Mouse (Mus musculus) limb, embryonic 12.5 days (tissue): Measurements from ENCODE around the gene Atp8a2. TPM values are rescaled to one million over a fixed set of nuclear protein-coding genes. Genes with fewer than 3 reads are reported as not detected.

ENCODE experiments used
- ATAC-seq: fragments of 200-750 bp; cut with Nextera tagmentation; 2 replicates; pipeline ENCODE4 v1.8.0; 2017; ENCODE audit warnings: low read depth, moderate TSS enrichment; ENCODE audit not compliant: insufficient number of reproducible peaks, insufficient read depth, low FRiP score, low TSS enrichment
- H3K27ac ChIP-seq: fragments of 300-500 bp; sonication (generic); 2 replicates; pipeline ENCODE4 v1.5.1; 2016; ENCODE audit warnings: mild to moderate bottlenecking, moderate library complexity
- H3K27me3 ChIP-seq: fragments of 300-500 bp; sonication (generic); 2 replicates; pipeline ENCODE4 v1.6.1; 2016; ENCODE audit warnings: mild to moderate bottlenecking, moderate library complexity
- H3K36me3 ChIP-seq: fragments of 300-500 bp; sonication (generic); 2 replicates; pipeline ENCODE4 v1.6.1; 2016; ENCODE audit warnings: mild to moderate bottlenecking, moderate library complexity
- H3K4me1 ChIP-seq: fragments of 300-500 bp; sonication (generic); replicated peaks from 2 replicates; pipeline ENCODE4 v1.6.1; 2016
- H3K4me2 ChIP-seq: fragments of 300-500 bp; sonication (generic); 2 replicates; pipeline ENCODE4 v1.6.1; 2016; ENCODE audit warnings: mild to moderate bottlenecking, moderate library complexity
- H3K4me3 ChIP-seq: fragments of 300-500 bp; sonication (generic); replicated peaks from 2 replicates; pipeline ENCODE4 v1.5.1; 2016; ENCODE audit warnings: mild to moderate bottlenecking
- H3K9ac ChIP-seq: fragments of 300-500 bp; sonication (generic); replicated peaks from 2 replicates; pipeline ENCODE4 v1.6.1; 2016; ENCODE audit warnings: mild to moderate bottlenecking, moderate library complexity
- H3K9me3 ChIP-seq: fragments of 300-500 bp; sonication (generic); 2 replicates; pipeline ENCODE4 v1.6.1; 2016; ENCODE audit warnings: mild to moderate bottlenecking, moderate library complexity
- WGBS: fragments of 180-500 bp; shearing (Covaris S2); methylation state at CpG from one replicate; pipeline ENCODE4 v1.1.7; 2016; 5-methylcytosine and 5-hydroxymethylcytosine counted together
- polyA plus RNA-seq: library from polyadenylated mRNA; unstranded; fragments of >200 nt; fragmentation: Nextera tagmentation; extraction: Ambion mirVana; gene quantifications from 2 replicates; pipeline ENCODE4 v1.2.1, GENCODE M21; 2016

Atp8a2 gene
- polyA plus RNA-seq, 1 experiment from 2014 or later, result 6.7 TPM

- Histone ChIP-seq H3K36me3 (no peaks in the 10 kb centered on the region), H3K4me2 (no peak overlapping the region), H3K4me1 (no peaks in the 10 kb centered on the region), H3K9ac (no peak overlapping the region), H3K9me3 (no peaks in the 10 kb centered on the region), H3K27me3 (peaks cover 20% of the 10 kb centered on the region), H3K4me3 (no peak overlapping the region), H3K27ac (no peak overlapping the region)
- WGBS, result 36% methylated on average over 4 of the region's 4 CpGs
- ATAC-seq, result peak; percentile 82; the same call in 1 of the 2 replicates
Measured at GRCm38 (mm10) chr14:60015891-60016290, 181.1 kb downstream of the Atp8a2 start.

DNA sequence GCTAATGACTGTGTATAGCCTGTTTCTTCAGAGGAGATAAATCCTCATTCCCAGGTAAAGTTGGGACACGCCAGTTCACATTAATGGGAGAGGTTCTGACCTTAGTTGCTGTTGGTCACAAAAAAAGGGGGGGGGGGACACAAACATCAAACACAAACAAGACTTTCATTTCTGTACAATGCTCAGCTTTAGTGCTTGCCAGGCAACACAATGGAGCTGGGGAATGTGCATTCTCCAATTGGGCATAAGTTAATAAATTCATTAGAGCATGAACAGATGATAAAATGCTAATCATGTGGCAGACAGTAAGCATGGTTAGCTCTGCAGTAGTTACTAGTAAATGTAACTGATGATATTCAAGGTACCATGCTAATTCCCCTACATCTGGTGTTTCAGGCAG lies 195.2 kb downstream of the Atp8a2 start:
- Histone ChIP-seq H3K36me3 (no peaks in the 10 kb centered on the region), H3K27me3 (no peaks in the 10 kb centered on the region), H3K4me3 (no peak overlapping the region), H3K9ac (no peak overlapping the region), H3K9me3 (0 out of 2 replicates have a peak, but pooled peaks cover 3% of the 10 kb centered on the region), H3K27ac (no peak overlapping the region), H3K4me2 (no peak overlapping the region), H3K4me1 (peaks cover 17% of the 10 kb centered on the region)
- ATAC-seq, result no peak
- 70% methylated on average over 1 of the region's 1 CpGs for WGBS

GRCm38 (mm10) chr14:59988860-59989259 lies 208.1 kb downstream of the Atp8a2 start:
- H3K4me2 ChIP-seq, result no peak overlapping the region

GRCm38 (mm10) chr14:59987975-59988374 lies 209.0 kb downstream of the Atp8a2 start:
- no peak overlapping the region for H3K27ac ChIP-seq
- ATAC-seq, result no peak

More at GRCm38 (mm10) chr14:59988860-59989259, 208.1 kb downstream of the Atp8a2 start:
- Histone ChIP-seq H3K27me3 (no peaks in the 10 kb centered on the region), H3K9me3 (no peaks in the 10 kb centered on the region), H3K27ac (no peak overlapping the region), H3K36me3 (no peaks in the 10 kb centered on the region), H3K4me1 (no peaks in the 10 kb centered on the region), H3K9ac (no peak overlapping the region), H3K4me3 (no peak overlapping the region)
- no peak for ATAC-seq
- WGBS, result 65% methylated on average over 5 of the region's 5 CpGs

DNA sequence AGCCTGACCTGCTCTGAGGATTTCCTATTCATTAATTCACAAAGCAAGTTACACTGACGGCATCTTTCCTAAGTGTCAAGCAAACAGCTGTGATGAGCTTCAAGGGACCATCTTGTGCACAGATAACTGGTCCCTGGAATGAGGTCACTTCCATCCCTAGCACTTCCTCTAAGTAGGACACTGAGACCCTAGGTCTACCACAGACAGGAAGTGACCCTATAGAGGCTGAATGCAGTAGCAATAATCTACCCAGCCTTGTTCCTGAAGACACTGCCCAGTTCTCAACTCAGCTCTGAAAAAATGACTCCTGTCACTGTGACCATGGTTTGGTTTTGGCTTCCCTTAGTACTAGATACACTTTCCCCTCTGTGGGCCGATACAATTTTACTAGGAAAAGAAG lies 219.0 kb downstream of the Atp8a2 start:
- Histone ChIP-seq H3K27ac (no peak overlapping the region), H3K27me3 (no peaks in the 10 kb centered on the region), H3K9ac (no peak overlapping the region), H3K36me3 (no peaks in the 10 kb centered on the region), H3K4me3 (no peak overlapping the region), H3K4me1 (no peaks in the 10 kb centered on the region), H3K9me3 (no peaks in the 10 kb centered on the region), H3K4me2 (no peak overlapping the region)
- WGBS, result 60% methylated on average over 2 of the region's 2 CpGs
- no peak for ATAC-seq

More at GRCm38 (mm10) chr14:59987975-59988374, 209.0 kb downstream of the Atp8a2 start:
- WGBS, result 69% methylated on average over 3 of the region's 3 CpGs
- H3K4me2 ChIP-seq, result no peak overlapping the region
- no peak overlapping the region for H3K4me3 ChIP-seq
- no peaks in the 10 kb centered on the region for H3K27me3 ChIP-seq
- H3K9ac ChIP-seq, result no peak overlapping the region
- H3K36me3 ChIP-seq, result no peaks in the 10 kb centered on the region
- H3K4me1 ChIP-seq, result no peaks in the 10 kb centered on the region
- no peaks in the 10 kb centered on the region for H3K9me3 ChIP-seq

DNA sequence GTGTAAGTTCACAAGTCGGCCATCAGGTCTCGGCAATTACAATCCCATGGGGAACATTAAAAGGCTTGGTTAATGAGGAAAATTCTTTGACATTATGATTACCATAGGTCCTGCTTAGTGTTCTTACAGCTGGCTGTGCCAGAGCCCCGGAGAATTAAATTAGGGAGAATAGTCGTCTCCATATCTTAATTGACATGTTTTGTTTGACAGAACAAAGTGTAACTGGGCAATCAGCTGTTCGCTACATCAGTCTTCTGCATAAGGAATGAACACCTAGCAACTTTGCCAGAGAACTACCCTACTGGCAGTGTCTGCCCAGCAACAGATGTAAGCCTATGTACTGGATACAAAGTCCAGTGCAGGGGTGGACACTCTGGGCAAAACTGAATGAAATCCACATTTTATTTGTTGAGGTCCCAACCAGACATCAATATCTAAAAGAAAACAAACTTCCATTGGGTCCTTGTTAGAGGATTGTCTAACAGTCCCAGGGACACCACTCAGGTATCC lies 225.7 kb downstream of the Atp8a2 start:
- ATAC-seq, result no peak
- H3K4me1 ChIP-seq, result peaks cover 28% of the 10 kb centered on the region
- no peaks in the 10 kb centered on the region for H3K9me3 ChIP-seq
- WGBS, result 32% methylated on average over 5 of the region's 5 CpGs
- no peak overlapping the region for H3K4me3 ChIP-seq
- H3K27me3 ChIP-seq, result no peaks in the 10 kb centered on the region
- H3K4me2 ChIP-seq, result no peak overlapping the region
- H3K36me3 ChIP-seq, result no peaks in the 10 kb centered on the region
- no peak overlapping the region for H3K27ac ChIP-seq
- no peak overlapping the region for H3K9ac ChIP-seq

- H3K9ac ChIP-seq, result no peak overlapping the region
- no peak overlapping the region for H3K4me3 ChIP-seq
- H3K9me3 ChIP-seq, result no peaks in the 10 kb centered on the region
- no peak overlapping the region for H3K4me2 ChIP-seq
- no peaks in the 10 kb centered on the region for H3K36me3 ChIP-seq
- no peak overlapping the region for H3K27ac ChIP-seq
- 33% methylated on average over 7 of the region's 7 CpGs for WGBS
- ATAC-seq, result no peak
- no peaks in the 10 kb centered on the region for H3K27me3 ChIP-seq
- peaks cover 28% of the 10 kb centered on the region for H3K4me1 ChIP-seq
Measured at GRCm38 (mm10) chr14:59969485-59970134, 227.4 kb downstream of the Atp8a2 start.

DNA sequence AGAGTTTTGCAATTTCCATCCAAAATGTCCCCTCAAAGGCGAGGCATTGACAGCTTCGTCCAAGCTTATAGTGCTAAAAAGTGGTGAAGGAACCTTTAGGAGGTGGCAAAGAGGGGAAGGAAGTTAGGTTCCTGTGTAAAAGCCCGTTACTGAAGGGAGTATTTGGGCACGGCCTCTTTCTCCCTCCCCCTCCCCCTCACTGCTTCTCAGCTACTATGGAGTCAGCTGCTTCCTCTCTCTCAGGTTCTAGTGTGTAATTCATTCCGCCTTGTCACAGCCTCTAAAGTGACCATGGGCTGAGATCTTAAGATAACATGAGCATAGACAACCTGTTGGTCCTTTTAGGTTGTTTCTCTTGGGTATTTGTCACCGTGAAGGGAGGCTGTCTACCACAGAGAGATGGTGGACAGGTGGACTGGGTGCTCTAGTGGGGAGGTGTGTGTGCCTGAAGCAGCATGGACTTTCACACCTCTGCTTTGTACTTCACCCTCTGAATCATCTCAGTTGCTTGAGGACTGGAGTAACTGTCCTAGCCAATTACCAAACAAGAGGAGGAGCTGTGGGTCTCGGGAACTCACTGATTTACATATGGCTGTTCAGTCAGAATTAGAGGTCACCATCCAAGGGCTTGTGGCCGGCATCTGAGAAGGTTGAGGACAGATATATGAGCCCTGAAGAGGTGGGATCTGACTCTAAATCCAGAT lies 229.0 kb downstream of the Atp8a2 start:
- Histone ChIP-seq H3K4me3 (no peak overlapping the region), H3K4me2 (no peak overlapping the region), H3K4me1 (peaks cover 28% of the 10 kb centered on the region), H3K27me3 (no peaks in the 10 kb centered on the region), H3K9me3 (no peaks in the 10 kb centered on the region), H3K36me3 (no peaks in the 10 kb centered on the region), H3K27ac (no peak overlapping the region), H3K9ac (no peak overlapping the region)
- WGBS, result 71% methylated on average over 8 of the region's 8 CpGs
- no peak for ATAC-seq

GRCm38 (mm10) chr14:59966981-59967380 lies 230.0 kb downstream of the Atp8a2 start:
- peaks cover 28% of the 10 kb centered on the region for H3K4me1 ChIP-seq
- no peaks in the 10 kb centered on the region for H3K27me3 ChIP-seq
- H3K9ac ChIP-seq, result no peak overlapping the region
- no peak for ATAC-seq
- H3K4me2 ChIP-seq, result no peak overlapping the region
- H3K27ac ChIP-seq, result no peak overlapping the region
- no peak overlapping the region for H3K4me3 ChIP-seq
- no peaks in the 10 kb centered on the region for H3K36me3 ChIP-seq
- WGBS, result 92% methylated on average over 4 of the region's 4 CpGs
- no peaks in the 10 kb centered on the region for H3K9me3 ChIP-seq

DNA sequence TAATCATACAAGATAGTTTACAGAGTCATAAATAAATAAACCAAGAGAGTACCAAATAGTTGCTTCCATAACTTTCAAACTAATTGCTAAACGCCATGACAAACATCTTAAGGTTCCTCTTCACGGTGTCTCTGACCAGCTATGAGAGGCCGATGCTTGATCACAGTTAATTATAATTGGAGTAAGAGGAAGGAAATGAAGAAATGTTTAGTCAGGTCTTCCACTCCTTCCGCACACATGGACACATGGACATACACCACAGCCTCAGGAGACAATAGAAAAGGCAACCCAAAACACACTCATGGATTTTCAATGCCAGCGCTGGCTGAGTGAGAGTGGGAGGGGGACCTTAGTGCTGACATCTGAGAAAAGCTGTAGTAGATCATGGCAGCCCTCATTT lies 232.4 kb downstream of the Atp8a2 start:
- peaks cover 26% of the 10 kb centered on the region for H3K4me1 ChIP-seq
- 89% methylated on average over 5 of the region's 5 CpGs for WGBS

DNA sequence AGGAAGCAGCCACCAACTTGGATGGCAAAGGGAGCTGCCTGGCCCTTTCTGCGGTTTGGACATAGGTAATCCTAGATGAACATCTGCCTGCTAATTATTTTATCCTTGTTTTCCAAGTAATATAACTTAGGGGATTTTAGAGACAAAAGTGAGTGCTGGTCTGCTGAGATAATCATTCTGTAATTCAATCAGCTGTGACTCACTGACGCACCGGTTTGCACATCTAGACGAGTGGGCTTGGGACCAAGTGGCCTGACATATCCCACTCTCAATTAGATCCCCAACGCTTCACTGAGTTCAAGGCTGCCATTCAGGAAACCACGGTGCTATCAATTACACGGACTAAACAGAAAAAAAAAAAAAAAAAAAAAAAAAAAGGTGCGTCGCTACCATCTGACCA lies 236.0 kb downstream of the Atp8a2 start:
- Histone ChIP-seq H3K27ac (no peak overlapping the region), H3K36me3 (no peaks in the 10 kb centered on the region), H3K9ac (no peak overlapping the region), H3K4me3 (no peak overlapping the region), H3K9me3 (no peaks in the 10 kb centered on the region), H3K4me1 (peaks cover 22% of the 10 kb centered on the region), H3K27me3 (no peaks in the 10 kb centered on the region), H3K4me2 (no peak overlapping the region)
- 75% methylated on average over 9 of the region's 9 CpGs for WGBS
- no peak for ATAC-seq

More for the DNA sequence above, 232.4 kb downstream of the Atp8a2 start:
- no peaks in the 10 kb centered on the region for H3K9me3 ChIP-seq
- no peaks in the 10 kb centered on the region for H3K27me3 ChIP-seq
- H3K27ac ChIP-seq, result no peak overlapping the region
- no peak for ATAC-seq
- no peaks in the 10 kb centered on the region for H3K36me3 ChIP-seq
- H3K4me3 ChIP-seq, result no peak overlapping the region
- H3K9ac ChIP-seq, result no peak overlapping the region
- no peak overlapping the region for H3K4me2 ChIP-seq
